Mouse (Mus musculus): ENCODE data around the gene Epp13. TPM values are rescaled to one million over a fixed set of nuclear protein-coding genes. Genes with fewer than 3 reads are reported as not detected.
"Not testable (repeated sequence)": the region's sequence is repeated elsewhere in the genome, so short reads cannot be mapped to it uniquely, and the experiment has no call there.

Gene Epp13
- polyA plus RNA-seq, 1 experiment from 2014 or later = not detected

DNA sequence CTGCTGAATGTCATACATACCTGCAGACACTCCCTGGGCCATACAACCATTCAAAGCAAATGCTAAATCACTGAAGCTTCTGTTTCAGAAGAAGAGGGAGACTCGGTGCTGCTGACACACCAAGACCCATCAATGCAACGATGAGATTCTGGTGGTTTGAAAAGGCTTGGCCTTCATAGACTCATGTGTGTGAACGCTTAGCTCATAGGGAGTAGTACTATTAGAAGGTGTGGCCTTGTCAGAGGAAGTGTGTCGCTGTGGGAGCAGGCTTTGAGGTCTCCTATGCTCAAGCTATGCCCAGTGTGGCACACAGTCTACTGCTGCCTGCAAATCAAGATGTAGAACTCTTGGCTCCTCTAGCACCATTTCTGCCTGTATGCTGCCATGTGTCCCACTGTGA is 4.9 kb downstream of the Epp13 start:
- H3K4me1 ChIP-seq (replicated peaks) = no peaks in the 10 kb centered on the region
- no peak overlapping the region for H3K9ac ChIP-seq
- H3K4me2 ChIP-seq = no peak overlapping the region
- no peak for ATAC-seq (ENCODE audit: insufficient read depth)
- no peaks in the 10 kb centered on the region for H3K9me3 ChIP-seq (replicated peaks)
- H3K27ac ChIP-seq (replicated peaks) = no peak overlapping the region
- H3K27me3 ChIP-seq = no peaks in the 10 kb centered on the region
- WGBS (ENCODE audit: insufficient replicate concordance) = 62% methylated on average over 4 of the region's 4 CpGs
- H3K4me3 ChIP-seq (replicated peaks) = no peak overlapping the region
- no peaks in the 10 kb centered on the region for H3K36me3 ChIP-seq (replicated peaks)

DNA sequence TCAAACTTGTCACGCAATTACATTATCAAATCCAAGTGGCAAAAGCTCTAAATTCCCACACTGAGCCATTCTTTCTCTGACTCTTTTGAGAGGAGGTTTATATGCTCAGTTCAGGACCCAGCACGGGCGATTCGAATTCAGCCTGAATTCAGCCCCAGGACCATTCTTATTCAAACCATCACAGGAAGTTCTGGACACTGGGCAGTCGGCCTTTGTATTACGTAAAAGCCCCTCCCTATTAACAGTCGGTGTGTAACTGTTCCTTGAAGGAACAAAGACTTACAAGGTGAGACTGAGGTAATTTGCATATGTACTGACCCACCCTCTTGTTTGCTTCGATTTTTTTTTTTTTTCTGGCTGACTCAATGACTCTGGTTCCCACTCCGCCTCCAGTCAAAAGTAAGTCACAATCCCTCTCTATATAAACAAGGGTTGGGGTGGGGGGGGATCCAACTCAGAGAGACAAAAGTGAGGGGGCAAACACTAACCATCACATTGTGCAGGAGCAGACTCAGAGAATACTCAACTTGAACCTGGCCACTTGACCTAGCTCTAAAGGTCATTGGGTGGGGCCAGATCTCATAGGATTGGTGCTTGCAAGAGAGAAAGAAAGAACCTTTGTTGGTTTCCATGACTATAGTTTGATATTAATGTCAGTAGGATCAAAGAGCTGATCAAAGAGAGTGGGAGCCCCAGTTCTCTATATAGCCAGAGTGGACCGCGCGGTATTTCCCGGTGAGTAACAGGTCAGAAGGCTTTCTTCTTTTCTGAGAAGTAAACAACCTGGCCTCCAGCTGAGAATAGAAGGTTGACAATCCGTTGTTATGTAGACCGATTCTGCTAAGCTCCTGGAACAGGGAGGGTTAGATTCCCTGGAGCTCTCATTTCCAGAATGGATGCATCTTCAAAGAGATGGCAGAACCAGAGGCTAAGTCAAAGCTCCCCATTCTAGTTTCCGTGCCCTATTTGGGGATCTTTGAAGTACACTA is 6.0 kb downstream of the Epp13 start:
- Histone ChIP-seq H3K27ac (replicated peaks) (no peak overlapping the region), H3K4me2 (no peak overlapping the region), H3K9me3 (replicated peaks) (no peaks in the 10 kb centered on the region), H3K27me3 (no peaks in the 10 kb centered on the region), H3K4me3 (replicated peaks) (no peak overlapping the region), H3K36me3 (replicated peaks) (no peaks in the 10 kb centered on the region), H3K4me1 (replicated peaks) (no peaks in the 10 kb centered on the region), H3K9ac (no peak overlapping the region)
- WGBS (ENCODE audit: insufficient replicate concordance) = 35% methylated on average over 16 of the region's 16 CpGs
- ATAC-seq (ENCODE audit: insufficient read depth) = no peak

DNA sequence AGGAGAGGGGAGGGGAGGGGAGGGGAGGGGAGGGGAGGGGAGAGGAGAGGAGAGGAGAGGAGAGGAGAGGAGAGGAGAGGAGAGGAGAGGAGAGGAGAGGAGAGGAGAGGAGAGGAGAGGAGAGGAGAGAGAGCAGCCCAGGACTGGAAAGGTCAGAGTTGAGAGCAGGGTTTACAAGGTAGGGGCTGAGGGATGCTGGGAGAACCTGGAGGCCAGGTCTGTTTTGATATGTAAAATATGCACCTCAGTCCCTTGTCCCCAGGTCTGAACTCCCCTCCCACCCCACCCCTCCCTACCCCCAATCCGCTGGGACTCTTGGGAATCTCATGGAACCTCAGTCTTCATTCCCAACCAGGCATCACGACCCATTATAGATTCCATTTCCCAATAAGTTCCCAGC is 7.5 kb downstream of the Epp13 start:
- not testable (repeated sequence) for H3K9ac ChIP-seq; H3K36me3 ChIP-seq (replicated peaks); H3K9me3 ChIP-seq (replicated peaks); H3K27ac ChIP-seq (replicated peaks); ATAC-seq (ENCODE audit: insufficient read depth); H3K4me1 ChIP-seq (replicated peaks); H3K4me2 ChIP-seq; H3K27me3 ChIP-seq; H3K4me3 ChIP-seq (replicated peaks)
- 27% methylated on average over 2 of the region's 2 CpGs for WGBS (ENCODE audit: insufficient replicate concordance)

DNA sequence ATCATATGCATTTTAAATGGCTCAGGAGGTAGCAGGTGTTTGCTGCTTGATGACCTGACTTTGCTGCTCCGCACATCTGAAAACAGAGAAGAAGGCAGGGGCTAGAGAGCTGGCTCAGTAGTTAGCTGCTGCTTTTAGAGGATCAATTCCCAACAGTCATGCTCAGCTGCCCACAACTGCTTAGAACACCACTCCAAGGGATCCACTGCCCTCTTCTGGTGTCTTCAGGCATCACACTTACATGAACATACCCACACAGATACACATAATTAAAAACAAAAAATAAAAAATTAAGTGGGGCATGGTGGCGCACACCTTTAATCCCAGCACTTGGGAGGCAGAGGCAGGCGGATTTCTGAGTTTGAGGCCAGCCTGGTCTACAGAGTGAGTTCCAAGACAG is 9.6 kb downstream of the Epp13 start:
- Histone ChIP-seq H3K36me3 (replicated peaks) (no peaks in the 10 kb centered on the region), H3K4me2 (no peak overlapping the region), H3K27me3 (no peaks in the 10 kb centered on the region), H3K9me3 (replicated peaks) (no peaks in the 10 kb centered on the region), H3K4me1 (replicated peaks) (no peaks in the 10 kb centered on the region), H3K4me3 (replicated peaks) (no peak overlapping the region), H3K27ac (replicated peaks) (no peak overlapping the region), H3K9ac (no peak overlapping the region)
- 56% methylated on average over 3 of the region's 3 CpGs for WGBS (ENCODE audit: insufficient replicate concordance)
- no peak for ATAC-seq (ENCODE audit: insufficient read depth)

DNA sequence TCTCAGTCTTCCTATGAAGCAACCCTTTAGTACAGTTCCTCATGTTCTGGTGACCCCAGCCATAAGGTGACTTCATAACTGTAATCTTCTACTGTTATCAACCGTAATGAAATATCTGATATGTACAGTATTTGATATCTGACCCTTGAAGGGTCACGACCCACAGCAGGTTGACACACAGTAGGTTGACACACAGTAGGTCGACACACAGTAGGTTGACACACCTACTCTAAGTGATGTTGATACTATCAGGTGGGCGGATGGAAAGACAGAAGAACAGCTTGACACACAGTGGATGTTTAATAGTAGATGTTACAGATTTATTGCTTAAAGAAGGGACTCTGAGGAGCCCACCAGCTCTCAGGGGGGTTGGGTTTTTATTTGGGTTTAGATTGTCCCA is 10.5 kb downstream of the Epp13 start:
- Histone ChIP-seq H3K4me1 (replicated peaks) (no peaks in the 10 kb centered on the region), H3K36me3 (replicated peaks) (no peaks in the 10 kb centered on the region), H3K4me3 (replicated peaks) (no peak overlapping the region), H3K4me2 (no peak overlapping the region), H3K27ac (replicated peaks) (no peak overlapping the region), H3K27me3 (no peaks in the 10 kb centered on the region), H3K9me3 (replicated peaks) (no peaks in the 10 kb centered on the region), H3K9ac (no peak overlapping the region)
- ATAC-seq (ENCODE audit: insufficient read depth) = no peak
- 57% methylated on average over 4 of the region's 4 CpGs for WGBS (ENCODE audit: insufficient replicate concordance)

DNA sequence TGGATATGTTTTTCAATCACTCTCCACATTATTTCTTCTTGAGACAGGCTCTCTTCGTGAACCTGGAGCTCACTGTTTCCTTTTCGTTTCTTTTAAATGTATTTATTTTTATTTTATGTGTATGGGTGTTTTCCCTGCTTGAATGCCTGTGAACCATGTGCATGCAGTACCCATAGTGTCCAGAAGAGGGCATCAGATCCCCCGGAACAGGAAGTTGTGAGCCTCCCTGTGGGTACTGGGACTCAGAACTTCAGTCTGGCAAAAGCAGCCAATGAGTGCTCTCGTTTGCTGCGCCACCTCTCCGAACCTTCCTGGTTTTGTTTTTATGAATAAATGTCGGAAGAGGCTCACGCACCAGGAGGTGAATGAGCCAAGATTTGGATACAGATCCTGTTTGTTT is 13.2 kb downstream of the Epp13 start:
- WGBS (ENCODE audit: insufficient replicate concordance) = 47% methylated on average over 8 of the region's 8 CpGs

DNA sequence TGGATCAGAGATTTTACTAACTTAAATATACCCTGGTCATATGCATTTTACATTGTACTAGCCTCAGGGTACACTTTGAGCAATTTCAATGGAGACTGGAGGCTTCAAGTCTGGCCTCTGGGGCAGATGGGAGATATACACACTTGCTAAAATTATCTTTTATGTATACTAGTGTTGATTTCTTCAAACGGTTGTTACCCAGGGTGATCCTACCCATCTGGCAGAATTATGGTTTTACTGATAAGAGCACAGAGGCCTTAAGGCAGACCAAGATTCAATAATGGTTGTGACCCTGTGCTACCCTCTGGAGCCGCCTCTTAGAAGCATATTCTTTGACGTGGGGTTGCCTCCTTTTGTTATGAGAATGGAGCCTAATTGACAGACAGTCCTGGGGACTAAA is 25.4 kb downstream of the Epp13 start:
- Histone ChIP-seq H3K4me2 (no peak overlapping the region), H3K36me3 (replicated peaks) (no peaks in the 10 kb centered on the region), H3K27me3 (no peaks in the 10 kb centered on the region), H3K4me3 (replicated peaks) (no peak overlapping the region), H3K9me3 (replicated peaks) (no peaks in the 10 kb centered on the region), H3K4me1 (replicated peaks) (peaks cover 16% of the 10 kb centered on the region), H3K9ac (no peak overlapping the region), H3K27ac (replicated peaks) (no peak overlapping the region)
- WGBS (ENCODE audit: insufficient replicate concordance) = 10% methylated on average over 3 of the region's 3 CpGs
- peak; percentile 81 for ATAC-seq (ENCODE audit: insufficient read depth)

More for the DNA sequence above, 13.2 kb downstream of the Epp13 start:
- Histone ChIP-seq H3K4me1 (replicated peaks) (no peaks in the 10 kb centered on the region), H3K9ac (no peak overlapping the region), H3K9me3 (replicated peaks) (no peaks in the 10 kb centered on the region), H3K4me3 (replicated peaks) (no peak overlapping the region), H3K27me3 (no peaks in the 10 kb centered on the region), H3K36me3 (replicated peaks) (no peaks in the 10 kb centered on the region), H3K27ac (replicated peaks) (no peak overlapping the region), H3K4me2 (no peak overlapping the region)
- ATAC-seq (ENCODE audit: insufficient read depth) = no peak

DNA sequence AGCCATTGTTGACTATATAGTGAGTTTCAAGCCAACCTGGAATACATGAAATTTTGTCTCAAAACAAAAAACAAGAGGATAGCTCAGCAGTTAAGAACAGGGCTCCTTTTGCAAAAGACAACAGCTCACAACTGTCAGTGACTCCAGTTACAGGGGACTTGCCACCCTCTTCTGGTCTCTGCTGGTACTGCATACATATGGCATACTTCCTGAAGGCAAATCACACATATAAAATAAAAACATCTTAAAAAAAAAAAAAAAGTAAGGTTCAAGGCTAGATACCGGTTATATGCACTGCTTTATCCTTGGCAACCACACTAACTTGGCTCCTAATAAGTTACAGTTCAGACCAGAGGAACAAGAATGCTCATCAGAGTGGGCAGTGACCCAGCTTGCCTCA is 30.2 kb downstream of the Epp13 start:
- WGBS (ENCODE audit: insufficient replicate concordance) = 0% methylated on average over 1 of the region's 1 CpGs
- peak overlapping the region; percentile 82 for H3K4me2 ChIP-seq
- no peaks in the 10 kb centered on the region for H3K36me3 ChIP-seq (replicated peaks)
- no peak for ATAC-seq (ENCODE audit: insufficient read depth)
- H3K4me3 ChIP-seq (replicated peaks) = peak overlapping the region; percentile 67
- H3K27me3 ChIP-seq = no peaks in the 10 kb centered on the region
- peak overlapping the region; percentile 54; the same call in 1 of the 2 replicates for H3K9ac ChIP-seq
- H3K4me1 ChIP-seq (replicated peaks) = peaks cover 46% of the 10 kb centered on the region
- H3K9me3 ChIP-seq (replicated peaks) = no peaks in the 10 kb centered on the region
- H3K27ac ChIP-seq (replicated peaks) = peak overlapping the region; percentile 76

DNA sequence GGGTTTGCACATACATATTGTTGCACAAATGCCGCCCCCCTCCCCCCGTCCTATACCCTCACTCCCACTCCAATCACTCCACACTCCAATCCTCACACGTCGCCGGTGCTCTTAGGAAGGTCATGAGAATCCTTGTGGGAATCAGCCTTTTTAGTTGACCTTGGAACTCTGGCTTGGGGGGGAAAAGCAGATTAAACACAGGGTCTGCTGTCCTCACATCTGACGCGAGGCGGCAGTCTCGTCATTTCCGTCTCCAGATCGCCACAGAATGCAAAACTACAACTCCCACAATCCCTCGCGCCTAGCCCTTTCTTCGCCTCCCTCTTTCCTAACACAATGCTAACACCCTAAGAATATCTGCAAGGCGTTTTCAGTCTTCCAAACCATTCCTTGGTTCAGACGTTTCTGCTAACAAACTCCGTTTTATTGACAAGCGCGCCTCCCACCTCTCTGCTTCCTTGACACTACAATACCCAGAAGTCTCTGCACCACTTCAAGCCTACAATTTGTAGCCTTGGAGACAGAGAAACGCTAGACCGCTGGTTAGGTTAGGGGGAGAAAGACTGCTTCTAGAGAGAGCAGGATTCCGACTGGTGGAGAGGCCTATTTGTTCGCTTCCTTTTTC is 31.1 kb downstream of the Epp13 start:
- peak; percentile 35; the same call in 1 of the 2 replicates for ATAC-seq (ENCODE audit: insufficient read depth)
- WGBS (ENCODE audit: insufficient replicate concordance) = under 1% methylated on average over 23 of the region's 23 CpGs

DNA sequence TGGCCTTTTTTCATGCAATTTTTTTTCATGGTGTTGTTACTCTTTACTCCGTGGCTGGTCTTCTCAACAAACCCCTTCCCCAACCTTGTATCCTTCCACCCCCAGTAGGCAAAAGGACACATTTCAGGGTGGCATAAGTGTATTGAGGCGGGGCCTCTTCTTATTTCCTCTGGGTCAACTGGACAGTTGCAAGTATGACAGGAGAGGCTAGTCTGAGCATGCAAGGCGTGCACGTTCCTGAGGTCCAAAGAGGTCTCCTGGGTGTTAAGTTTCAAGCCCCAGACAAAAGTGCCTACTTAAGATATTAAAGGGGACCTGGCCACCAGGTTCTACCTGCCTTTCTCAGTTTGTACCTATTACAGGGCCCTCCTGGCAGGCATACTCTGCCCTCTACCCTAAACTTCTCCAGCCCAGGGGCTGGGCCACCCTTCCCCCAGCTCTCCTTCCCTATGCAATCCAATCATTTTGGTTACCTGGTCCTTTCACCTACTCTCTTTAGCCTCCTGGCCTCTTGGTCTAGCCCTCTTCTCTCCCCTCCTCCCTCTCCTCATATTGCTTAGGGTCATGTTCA is 32.0 kb downstream of the Epp13 start:
- peaks cover 47% of the 10 kb centered on the region for H3K4me1 ChIP-seq (replicated peaks)
- 86% methylated on average over 4 of the region's 4 CpGs for WGBS (ENCODE audit: insufficient replicate concordance)
- peak overlapping the region; percentile 82 for H3K4me2 ChIP-seq

More for the DNA sequence above, 31.1 kb downstream of the Epp13 start:
- no peaks in the 10 kb centered on the region for H3K27me3 ChIP-seq
- H3K4me1 ChIP-seq (replicated peaks) = peaks cover 48% of the 10 kb centered on the region
- H3K4me2 ChIP-seq = peak overlapping the region; percentile 82
- H3K4me3 ChIP-seq (replicated peaks) = peak overlapping the region; percentile 67
- H3K9me3 ChIP-seq (replicated peaks) = no peaks in the 10 kb centered on the region
- H3K36me3 ChIP-seq (replicated peaks) = no peaks in the 10 kb centered on the region
- peak overlapping the region; percentile 76 for H3K27ac ChIP-seq (replicated peaks)
- H3K9ac ChIP-seq = peak overlapping the region; percentile 54

DNA sequence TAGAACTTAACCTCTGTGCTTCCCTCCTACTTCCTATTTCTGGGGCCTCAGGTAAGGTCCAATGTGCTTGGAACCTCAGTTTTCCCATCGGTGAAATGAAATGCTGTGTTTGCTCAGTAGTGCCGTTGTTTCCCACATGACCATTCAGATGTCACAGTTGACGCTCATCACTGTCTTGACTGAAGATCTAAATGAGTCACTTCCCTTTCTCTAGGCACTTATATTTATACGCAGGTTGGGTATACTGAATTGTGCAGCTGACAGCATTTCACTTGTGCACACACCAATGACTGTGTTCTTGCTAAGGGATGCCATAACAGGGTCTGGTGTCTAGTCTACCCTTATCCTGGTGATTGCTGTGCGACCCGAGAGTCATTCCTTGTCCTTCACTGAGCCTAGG is 32.9 kb downstream of the Epp13 start:
- peak overlapping the region; percentile 57; the same call in 1 of the 2 replicates for H3K9ac ChIP-seq
- 70% methylated on average over 6 of the region's 6 CpGs for WGBS (ENCODE audit: insufficient replicate concordance)
- no peak for ATAC-seq (ENCODE audit: insufficient read depth)
- H3K27me3 ChIP-seq = no peaks in the 10 kb centered on the region
- peak overlapping the region; percentile 91 for H3K4me2 ChIP-seq
- no peaks in the 10 kb centered on the region for H3K9me3 ChIP-seq (replicated peaks)
- H3K4me3 ChIP-seq (replicated peaks) = peak overlapping the region; percentile 66
- peak overlapping the region; percentile 81; the same call in 1 of the 2 replicates for H3K27ac ChIP-seq (replicated peaks)
- H3K4me1 ChIP-seq (replicated peaks) = peaks cover 47% of the 10 kb centered on the region
- H3K36me3 ChIP-seq (replicated peaks) = no peaks in the 10 kb centered on the region; the same call in 1 of the 2 replicates

More for the DNA sequence above, 32.0 kb downstream of the Epp13 start:
- H3K4me3 ChIP-seq (replicated peaks) = no peak overlapping the region
- no peak overlapping the region for H3K27ac ChIP-seq (replicated peaks)
- no peaks in the 10 kb centered on the region for H3K9me3 ChIP-seq (replicated peaks)
- no peaks in the 10 kb centered on the region for H3K36me3 ChIP-seq (replicated peaks)
- no peaks in the 10 kb centered on the region for H3K27me3 ChIP-seq
- no peak for ATAC-seq (ENCODE audit: insufficient read depth)
- no peak overlapping the region for H3K9ac ChIP-seq
